Mouse (Mus musculus): ENCODE data around the gene Gm17535.
"Not testable (repeated sequence)": the region's sequence is repeated elsewhere in the genome, so short reads cannot be mapped to it uniquely, and the experiment has no call there.

DNA sequence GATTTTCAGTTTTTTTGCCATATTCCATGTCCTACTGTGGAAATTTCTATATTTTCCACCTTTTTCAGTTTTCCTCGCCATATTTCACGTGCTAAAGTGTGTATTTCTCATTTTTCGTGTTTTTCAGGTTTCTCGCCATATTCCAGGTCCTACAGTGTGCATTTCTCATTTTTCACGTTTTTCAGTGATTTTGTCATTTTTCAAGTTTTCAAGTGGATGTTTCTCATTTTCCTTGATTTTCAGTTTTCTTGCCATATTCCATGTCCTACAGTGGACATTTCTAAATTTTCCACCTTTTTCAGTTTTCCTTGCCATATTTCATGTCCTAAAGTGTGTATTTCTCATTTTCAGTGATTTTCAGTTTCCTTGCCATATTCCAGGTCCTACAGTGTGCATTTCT, 8.3 kb upstream of the Gm17535 start:
- TF ChIP-seq CTCF (IDR thresholded peaks at IDR 0.05; ENCODE audit: control insufficient read depth, insufficient read depth, low read length); POLR2A (IDR thresholded peaks at IDR 0.05; ENCODE audit: borderline replicate concordance, control insufficient read depth, low read depth, low read length): not testable (repeated sequence)

All from bone marrow, adult 2 months (tissue).